Mouse (Mus musculus): Measurements from ENCODE around the gene Rassf6.
A peak's percentile ranks its signal among the peaks of the same experiment; 100 is the strongest.
"Not testable (repeated sequence)": the region's sequence is repeated elsewhere in the genome, so short reads cannot be mapped to it uniquely, and the experiment has no call there.

Gene Rassf6

GRCm38 (mm10) chr5:90624708-90625425, 15.6 kb downstream of the Rassf6 start:
- DNase-seq (ENCODE audit: low spot score in 2 of 2): no peak

- DNase-seq (ENCODE audit: low spot score in 2 of 2): no peak
Measured at GRCm38 (mm10) chr5:90623209-90623608, 17.2 kb downstream of the Rassf6 start.

- no peak for DNase-seq (ENCODE audit: low spot score in 2 of 2)
Measured at GRCm38 (mm10) chr5:90621726-90622125, 18.7 kb downstream of the Rassf6 start.

- no peak for DNase-seq (ENCODE audit: low spot score in 2 of 2)
Measured at GRCm38 (mm10) chr5:90621316-90621715, 19.1 kb downstream of the Rassf6 start.

- DNase-seq (ENCODE audit: low spot score in 2 of 2): no peak
Measured at GRCm38 (mm10) chr5:90617859-90618258, 22.6 kb downstream of the Rassf6 start.

GRCm38 (mm10) chr5:90612751-90613150, 27.7 kb downstream of the Rassf6 start:
- not testable (repeated sequence) for DNase-seq (ENCODE audit: low spot score in 2 of 2)

- DNase-seq (ENCODE audit: low spot score in 2 of 2): peak in 1 of 2 experiments; percentile 41
Measured at GRCm38 (mm10) chr5:90611996-90612611, 28.4 kb downstream of the Rassf6 start.

GRCm38 (mm10) chr5:90611388-90611787, 29.1 kb downstream of the Rassf6 start:
- peak in 1 of 2 experiments; percentile 11 for DNase-seq (ENCODE audit: low spot score in 2 of 2)

- DNase-seq (ENCODE audit: low spot score in 2 of 2): no peak
Measured at GRCm38 (mm10) chr5:90608906-90609305, 31.6 kb downstream of the Rassf6 start.

GRCm38 (mm10) chr5:90603407-90603923, 37.0 kb downstream of the Rassf6 start:
- DNase-seq (ENCODE audit: low spot score in 2 of 2): no peak

- peak; percentile 8 to 35 for DNase-seq (ENCODE audit: low spot score in 2 of 2)
Measured at GRCm38 (mm10) chr5:90601469-90601868, 39.0 kb downstream of the Rassf6 start.

GRCm38 (mm10) chr5:90596155-90596554, 44.3 kb downstream of the Rassf6 start:
- no peak for DNase-seq (ENCODE audit: low spot score in 2 of 2)

- DNase-seq (ENCODE audit: low spot score in 2 of 2): peak; percentile 5 to 31
Measured at GRCm38 (mm10) chr5:90594945-90595344, 45.5 kb downstream of the Rassf6 start.

- no peak for DNase-seq (ENCODE audit: low spot score in 2 of 2)
Measured at GRCm38 (mm10) chr5:90591936-90592335, 48.5 kb downstream of the Rassf6 start.

- no peak for DNase-seq (ENCODE audit: low spot score in 2 of 2)
Measured at GRCm38 (mm10) chr5:90590676-90591075, 49.8 kb downstream of the Rassf6 start.

- DNase-seq (ENCODE audit: low spot score in 2 of 2): peak; percentile 35 to 46
Measured at GRCm38 (mm10) chr5:90588708-90589595, 51.5 kb downstream of the Rassf6 start.

GRCm38 (mm10) chr5:90588104-90588503, 52.4 kb downstream of the Rassf6 start:
- DNase-seq (ENCODE audit: low spot score in 2 of 2): no peak

- DNase-seq (ENCODE audit: low spot score in 2 of 2): no peak
Measured at GRCm38 (mm10) chr5:90586511-90586910, 53.9 kb downstream of the Rassf6 start.

- no peak for DNase-seq (ENCODE audit: low spot score in 2 of 2)
Measured at GRCm38 (mm10) chr5:90584799-90585198, 55.7 kb downstream of the Rassf6 start.

- no peak for DNase-seq (ENCODE audit: low spot score in 2 of 2)
Measured at GRCm38 (mm10) chr5:90582179-90582578, 58.3 kb downstream of the Rassf6 start.

- DNase-seq (ENCODE audit: low spot score in 2 of 2): no peak
Measured at GRCm38 (mm10) chr5:90579556-90579955, 60.9 kb downstream of the Rassf6 start.

- DNase-seq (ENCODE audit: low spot score in 2 of 2): no peak
Measured at GRCm38 (mm10) chr5:90577751-90578150, 62.7 kb downstream of the Rassf6 start.

Measured in natural killer cell, adult 2 months (primary cell).